Comparison of ENCODE assay signal across 8 mouse cellular contexts in genomic region chr4:151128641-151129541, GRCm38 (mm10). TPM values are rescaled to one million over a fixed set of nuclear protein-coding genes. Genes with fewer than 3 reads are reported as not detected.
DNase-seq lines count a peak whose midpoint lies in the region; ATAC-seq and TF ChIP-seq lines count a peak whose summit lies in the region.
"Had no signal": no experiment of that assay in that cellular context is flagged by ENCODE, and none has a peak within 500 bp of the region (broad histone marks: within the 10 kb centered on the region; RNA-seq: fewer than 3 reads in every experiment).

No protein-coding gene starts in this region.

- peak; percentile 53 for DNase-seq in adrenal gland, postnatal 25 days
- peak; percentile 93 to 94 for DNase-seq in cerebellum, postnatal 14 days
- peak; percentile 78 to 87 for DNase-seq in frontal cortex, postnatal 14 days (ENCODE audit: low spot score in 2 of 2)
- DNase-seq in limb, embryonic 14.5 days (ENCODE audit: low spot score), result peak; percentile 82
- DNase-seq in thymus, postnatal 25 days, result no peak

- H3K4me1 ChIP-seq in kidney, embryonic 15.5 days, result peaks cover 41% of the 10 kb centered on the region
- H3K4me1 ChIP-seq in limb, embryonic 14.5 days (ENCODE audit: control insufficient read depth, insufficient read depth, low read length), result peaks cover 7% of the 10 kb centered on the region; the same call in 1 of the 2 replicates
- peaks cover 55% of the 10 kb centered on the region for H3K4me1 ChIP-seq in neural tube, embryonic 13.5 days (replicated peaks)

- peak overlapping the region; percentile 66 for H3K4me3 ChIP-seq in kidney, embryonic 15.5 days (replicated peaks)
- peak overlapping the region; percentile 67 for H3K4me3 ChIP-seq in limb, embryonic 14.5 days (replicated peaks; ENCODE audit: low read length)
- H3K4me3 ChIP-seq in neural tube, embryonic 13.5 days, result peak overlapping the region; percentile 49

- H3K36me3 ChIP-seq in kidney, embryonic 15.5 days, result no peaks in the 10 kb centered on the region
- no peaks in the 10 kb centered on the region for H3K36me3 ChIP-seq in limb, embryonic 14.5 days (ENCODE audit: control insufficient read depth, insufficient read depth, low read length)
- peaks cover 23% of the 10 kb centered on the region for H3K36me3 ChIP-seq in neural tube, embryonic 13.5 days

- peak; percentile 66 for ATAC-seq in kidney, embryonic 15.5 days (replicated peaks; ENCODE audit: low FRiP score)
- ATAC-seq in limb, embryonic 14.5 days (ENCODE audit: low FRiP score, low read depth), result peak; percentile 86
- ATAC-seq in neural tube, embryonic 13.5 days (ENCODE audit: low read depth), result peak; percentile 84

- no peaks in the 10 kb centered on the region for H3K9me3 ChIP-seq in kidney, embryonic 15.5 days (replicated peaks)
- H3K9me3 ChIP-seq in limb, embryonic 14.5 days (ENCODE audit: control insufficient read depth, low read length), result no peaks in the 10 kb centered on the region
- no peaks in the 10 kb centered on the region for H3K9me3 ChIP-seq in neural tube, embryonic 13.5 days

- TF ChIP-seq POLR2A in limb, embryonic 14.5 days (IDR thresholded peaks at IDR 0.05; ENCODE audit: borderline replicate concordance, extremely low read depth, insufficient read depth, insufficient read length), result peak; percentile 82; the same call in 1 of the 2 replicates

- under 1% methylated on average over 69 of the region's 69 CpGs for WGBS in kidney, embryonic 15.5 days
- under 1% methylated on average over 62 of the region's 69 CpGs for WGBS in limb, embryonic 14.5 days
- under 1% methylated on average over 69 of the region's 69 CpGs for WGBS in neural tube, embryonic 13.5 days

- H3K4me2 ChIP-seq in kidney, embryonic 15.5 days, result peak overlapping the region; percentile 98
- peak overlapping the region; percentile 92 for H3K4me2 ChIP-seq in limb, embryonic 14.5 days (replicated peaks; ENCODE audit: low read depth, low read length, severe bottlenecking)
- peak overlapping the region; percentile 75 for H3K4me2 ChIP-seq in neural tube, embryonic 13.5 days

- H3K9ac ChIP-seq in kidney, embryonic 15.5 days, result peak overlapping the region; percentile 73
- peak overlapping the region; percentile 87 for H3K9ac ChIP-seq in limb, embryonic 14.5 days (ENCODE audit: low read depth, low read length, severe bottlenecking)
- H3K9ac ChIP-seq in neural tube, embryonic 13.5 days, result peak overlapping the region; percentile 92

- H3K27ac ChIP-seq in kidney, embryonic 15.5 days, result peak overlapping the region; percentile 88
- peak overlapping the region; percentile 87 for H3K27ac ChIP-seq in limb, embryonic 14.5 days (replicated peaks; ENCODE audit: low read depth, low read length)
- peak overlapping the region; percentile 100 for H3K27ac ChIP-seq in neural tube, embryonic 13.5 days (replicated peaks)

- H3K27me3 ChIP-seq in kidney, embryonic 15.5 days, result peaks cover 9% of the 10 kb centered on the region; the same call in 1 of the 2 replicates
- no peaks in the 10 kb centered on the region for H3K27me3 ChIP-seq in limb, embryonic 14.5 days (ENCODE audit: control insufficient read depth, insufficient read depth, low read length)
- H3K27me3 ChIP-seq in neural tube, embryonic 13.5 days, result no peaks in the 10 kb centered on the region

RNA-seq across cellular contexts. Expression of gene Gm13090, which starts 39.5 kb away (rescaled TPM):
- not detected in 2 replicates for total RNA-seq in adrenal gland, postnatal 25 days (2021)
- polyA plus RNA-seq in kidney, embryonic 15.5 days (2015; fragmentation: Nextera tagmentation; extraction: Ambion mirVana), result not detected in 2 replicates
- polyA plus RNA-seq in limb, embryonic 14.5 days (2012; rRNA removed), result not detected in 2 replicates
- polyA plus RNA-seq in limb, embryonic 14.5 days (2014; fragmentation: Nextera tagmentation; extraction: Ambion mirVana), result not detected in 2 replicates
- 0.36 TPM in 1 of 2 replicates, not detected in the other for polyA plus RNA-seq in neural tube, embryonic 13.5 days (2015; fragmentation: Nextera tagmentation; extraction: Ambion mirVana)
- polyA plus RNA-seq: gonadal fat pad, adult 2 months had no signal
